Mouse (Mus musculus) heart, postnatal 0 days (tissue): ENCODE results near the gene Tax1bp1. TPM values are rescaled to one million over a fixed set of nuclear protein-coding genes. Genes with fewer than 3 reads are reported as not detected.
A peak's percentile ranks its signal among the peaks of the same experiment; 100 is the strongest.

Experiments
- ATAC-seq: fragments of 200-750 bp; cut with Nextera tagmentation; 2 replicates; pipeline ENCODE4 v1.8.0; 2017; ENCODE audit warnings: low read depth, moderate number of reproducible peaks, moderate library complexity; ENCODE audit not compliant: insufficient read depth
- DNase-seq: peaks from one replicate; pipeline ENCODE4 v3.0.0-alpha.2; 2016; ENCODE audit warnings: low spot score
- H3K27ac ChIP-seq: fragments of 300-500 bp; sonication (generic); 2 replicates; pipeline ENCODE4 v1.5.1; 2014; ENCODE audit warnings: low read depth, mild to moderate bottlenecking
- H3K27me3 ChIP-seq: fragments of 300-500 bp; sonication (generic); 2 replicates; pipeline ENCODE4 v1.6.1; 2014; ENCODE audit warnings: low read length, mixed read lengths; ENCODE audit not compliant: control insufficient read depth, insufficient read depth
- H3K36me3 ChIP-seq: fragments of 300-500 bp; sonication (generic); replicated peaks from 2 replicates; pipeline ENCODE4 v1.6.1; 2014; ENCODE audit warnings: low read length, mixed read lengths; ENCODE audit not compliant: control insufficient read depth, insufficient read depth
- H3K4me1 ChIP-seq: fragments of 300-500 bp; sonication (generic); 2 replicates; pipeline ENCODE4 v1.6.1; 2014; ENCODE audit warnings: antibody characterized with exemption; ENCODE audit not compliant: control insufficient read depth, insufficient read depth
- H3K4me2 ChIP-seq: fragments of 300-500 bp; sonication (generic); 2 replicates; pipeline ENCODE4 v1.6.1; 2014; ENCODE audit warnings: low read depth, mild to moderate bottlenecking, low read length, moderate library complexity
- H3K4me3 ChIP-seq: fragments of 300-500 bp; sonication (generic); 2 replicates; pipeline ENCODE4 v1.5.1; 2014; ENCODE audit warnings: low read depth, low read length
- H3K9ac ChIP-seq: fragments of 300-500 bp; sonication (generic); replicated peaks from 2 replicates; pipeline ENCODE4 v1.6.1; 2014; ENCODE audit warnings: low read depth, low read length, mixed read lengths
- H3K9me3 ChIP-seq: fragments of 300-500 bp; sonication (generic); replicated peaks from 2 replicates; pipeline ENCODE4 v1.6.1; 2016; ENCODE audit warnings: low read length; ENCODE audit not compliant: control insufficient read depth
- CTCF ChIP-seq: IDR thresholded peaks from 2 replicates; pipeline ENCODE4 v1.5.1; 2016; ENCODE audit warnings: antibody characterized with exemption, control low read depth, low read depth
- EP300 ChIP-seq: IDR thresholded peaks from 2 replicates; pipeline ENCODE4 v1.6.1; 2016; ENCODE audit warnings: antibody characterized with exemption, low read depth
- WGBS: fragments of 180-500 bp; shearing (Covaris S2); extraction: QIAGEN DNeasy Blood & Tissue Kit; methylation state at CpG from one replicate; pipeline ENCODE4 v1.1.7; 2014; 5-methylcytosine and 5-hydroxymethylcytosine counted together
- polyA plus RNA-seq: library from polyadenylated mRNA; unstranded; fragments of >200 nt; fragmentation: Nextera tagmentation; extraction: Ambion mirVana; gene quantifications from 2 replicates; pipeline ENCODE4 v1.2.1, GENCODE M21; 2015
- total RNA-seq: library from RNA; depleted of rRNA; stranded (reverse); fragments of >200 nt; gene quantifications from 2 replicates; pipeline ENCODE4 v1.2.3, GENCODE M21; 2014; ENCODE audit warnings: low replicate concordance; rRNA removed

Gene Tax1bp1
- total and polyA plus RNA-seq, 2 experiments from 2014 or later, result 44.9 to 128 TPM

GRCm38 (mm10) chr6:52797252-52797800 lies 83.8 kb downstream of the Tax1bp1 start:
- 62% methylated on average over 6 of the region's 6 CpGs for WGBS
- Histone ChIP-seq H3K36me3 (no peaks in the 10 kb centered on the region), H3K27me3 (no peaks in the 10 kb centered on the region), H3K4me1 (peaks cover 14% of the 10 kb centered on the region; the same call in 1 of the 2 replicates), H3K9ac (no peak overlapping the region), H3K27ac (peak overlapping the region; percentile 72; the same call in 1 of the 2 replicates), H3K4me3 (no peak overlapping the region), H3K9me3 (no peaks in the 10 kb centered on the region), H3K4me2 (no peak overlapping the region)
- DNase-seq (no peak), ATAC-seq (no peak)
- peak; percentile 31; the same call in 1 of the 2 replicates for TF ChIP-seq CTCF
- no peak for TF ChIP-seq EP300

GRCm38 (mm10) chr6:52802181-52802580 lies 88.7 kb downstream of the Tax1bp1 start:
- TF ChIP-seq CTCF, result no peak
- TF ChIP-seq EP300, result peak; percentile 57
- H3K36me3 ChIP-seq, result no peaks in the 10 kb centered on the region
- DNase-seq (peak; percentile 43), ATAC-seq (peak; percentile 69)
- no peak overlapping the region for H3K9ac ChIP-seq
- peak overlapping the region; percentile 19; the same call in 1 of the 2 replicates for H3K4me2 ChIP-seq
- peaks cover 4% of the 10 kb centered on the region; the same call in 1 of the 2 replicates for H3K4me1 ChIP-seq
- 53% methylated on average over 9 of the region's 9 CpGs for WGBS
- peak overlapping the region; percentile 60 for H3K27ac ChIP-seq
- H3K9me3 ChIP-seq, result no peaks in the 10 kb centered on the region
- H3K27me3 ChIP-seq, result no peaks in the 10 kb centered on the region
- no peak overlapping the region for H3K4me3 ChIP-seq

- 86% methylated on average over 3 of the region's 3 CpGs for whole genome bisulfite sequencing
Observed at GRCm38 (mm10) chr6:52805237-52805856, 91.8 kb downstream of the Tax1bp1 start.

More at GRCm38 (mm10) chr6:52805237-52805856, 91.8 kb downstream of the Tax1bp1 start:
- Histone ChIP-seq H3K4me3 (no peak overlapping the region), H3K4me1 (peaks cover 4% of the 10 kb centered on the region; the same call in 1 of the 2 replicates), H3K27ac (no peak overlapping the region), H3K4me2 (no peak overlapping the region), H3K27me3 (no peaks in the 10 kb centered on the region), H3K36me3 (no peaks in the 10 kb centered on the region), H3K9ac (no peak overlapping the region), H3K9me3 (no peaks in the 10 kb centered on the region)
- ATAC-seq (no peak), DNase-seq (no peak)
- no peak for TF ChIP-seq EP300
- TF ChIP-seq CTCF, result no peak

Other genes with a start within 250 kb of the Tax1bp1 start
- gene Hibadh, start 73.3 kb upstream of the Tax1bp1 start, total RNA-seq, result 82.2 and 111 TPM in 2 replicates
- gene Hibadh, start 73.3 kb upstream of the Tax1bp1 start, polyA plus RNA-seq, result 228 and 232 TPM in 2 replicates